Mouse (Mus musculus): Measurements from ENCODE around the gene Plbd2.

Plbd2 gene

GRCm38 (mm10) chr5:120503144-120503795, at the start of gene Plbd2:
Plbd2 (minus strand) TSS chr5:120503625.
- DNase-seq (ENCODE audit: low spot score in 2 of 2) = peak; percentile 68 to 77

DNA sequence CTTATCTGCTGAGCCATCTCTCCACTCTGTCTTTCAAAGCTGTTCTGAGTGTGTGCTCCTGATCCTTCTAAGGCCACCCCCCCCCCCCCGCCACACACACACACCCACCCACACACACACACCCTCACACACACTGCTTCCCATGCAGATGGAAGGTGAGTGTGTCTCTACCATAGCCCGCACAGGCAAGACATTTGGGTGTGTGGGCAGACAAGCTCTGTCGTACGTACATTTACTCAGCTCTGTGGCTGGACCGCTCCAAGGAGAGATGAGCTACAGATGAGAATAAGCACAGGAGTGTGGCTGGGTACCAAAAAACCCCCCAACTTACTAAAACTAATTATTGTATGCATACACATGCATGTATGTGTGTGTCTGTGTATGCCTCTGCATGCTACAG, 47.2 kb upstream of the Plbd2 start:
- DNase-seq (ENCODE audit: low spot score in 2 of 2) = no peak

DNA sequence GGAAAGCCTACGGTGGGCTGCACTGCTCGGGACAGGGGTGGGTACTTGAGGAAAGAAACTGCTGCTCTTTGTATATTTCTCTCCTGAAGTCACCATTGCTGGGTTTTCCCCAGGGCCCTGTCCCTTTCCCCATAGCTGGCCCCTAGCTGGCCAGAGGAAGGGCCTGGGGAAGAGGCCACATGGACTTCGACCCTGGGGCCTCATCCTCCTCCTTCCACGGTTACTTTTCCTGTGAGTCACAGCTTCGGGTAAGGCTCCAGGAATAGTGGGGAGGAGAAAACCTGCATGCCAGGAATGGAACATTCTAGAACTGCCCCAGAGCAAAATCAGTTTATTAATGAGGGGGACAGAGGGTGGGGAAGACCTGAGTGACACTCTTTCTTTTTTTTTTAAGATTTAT, 46.7 kb upstream of the Plbd2 start:
- DNase-seq (ENCODE audit: low spot score in 2 of 2) = no peak

- DNase-seq (ENCODE audit: low spot score in 2 of 2) = no peak
Observed at GRCm38 (mm10) chr5:120548236-120548850, 44.9 kb upstream of the Plbd2 start.

- DNase-seq (ENCODE audit: low spot score in 2 of 2) = no peak
Observed at GRCm38 (mm10) chr5:120536632-120537031, 33.2 kb upstream of the Plbd2 start.

- no peak for DNase-seq (ENCODE audit: low spot score in 2 of 2)
Observed at GRCm38 (mm10) chr5:120536046-120536445, 32.6 kb upstream of the Plbd2 start.

DNA sequence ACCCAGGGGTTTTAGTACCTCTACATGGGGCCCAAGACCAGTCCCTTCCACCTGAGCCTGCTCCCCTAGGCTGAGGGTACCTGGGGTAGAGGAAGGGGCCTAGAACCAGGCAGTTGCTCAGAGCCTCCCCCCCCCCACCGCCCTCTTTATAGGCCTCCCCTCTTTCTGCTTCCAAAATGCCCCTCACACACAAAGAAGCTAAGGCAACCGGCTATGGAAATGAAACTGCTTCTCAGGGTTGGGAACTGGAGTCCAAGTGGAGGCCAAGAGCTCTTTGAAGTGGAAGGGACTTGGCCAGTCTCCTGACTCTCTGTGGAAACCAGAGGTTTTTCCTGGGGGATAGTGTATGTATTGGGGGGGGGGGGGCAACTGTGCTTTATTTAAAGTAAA, 31.3 kb upstream of the Plbd2 start:
- no peak for DNase-seq (ENCODE audit: low spot score in 2 of 2)

DNA sequence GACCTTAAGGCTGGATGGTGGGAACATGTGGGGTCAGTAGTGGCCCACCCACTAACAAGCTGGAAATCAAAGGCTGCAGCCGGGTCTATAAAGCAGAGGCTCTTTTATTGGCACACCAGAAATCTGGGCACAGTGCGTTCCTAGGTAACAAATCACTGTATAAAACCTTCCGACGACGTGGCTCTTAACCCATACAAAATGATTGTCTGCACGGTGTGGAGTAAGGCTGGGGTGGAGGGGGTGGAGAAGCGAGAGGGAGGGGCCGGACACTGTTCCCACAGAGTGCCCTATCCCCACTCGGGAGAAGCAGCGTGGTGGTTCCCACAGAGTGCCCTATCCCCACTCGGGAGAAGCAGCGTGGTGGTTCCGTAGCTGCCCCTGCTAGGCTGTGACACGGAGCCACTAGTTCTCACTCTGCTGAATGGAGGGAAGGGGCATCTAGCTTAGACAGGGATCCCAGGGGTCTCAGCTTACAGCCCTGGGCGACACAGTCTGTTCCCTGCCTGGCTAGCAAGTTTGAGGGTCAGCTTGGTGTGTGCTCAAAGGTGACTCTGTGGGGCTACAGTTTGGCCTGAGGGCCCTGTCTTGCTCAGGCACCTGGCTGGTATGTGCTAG, 30.8 kb upstream of the Plbd2 start:
- no peak for DNase-seq (ENCODE audit: low spot score in 2 of 2)

DNA sequence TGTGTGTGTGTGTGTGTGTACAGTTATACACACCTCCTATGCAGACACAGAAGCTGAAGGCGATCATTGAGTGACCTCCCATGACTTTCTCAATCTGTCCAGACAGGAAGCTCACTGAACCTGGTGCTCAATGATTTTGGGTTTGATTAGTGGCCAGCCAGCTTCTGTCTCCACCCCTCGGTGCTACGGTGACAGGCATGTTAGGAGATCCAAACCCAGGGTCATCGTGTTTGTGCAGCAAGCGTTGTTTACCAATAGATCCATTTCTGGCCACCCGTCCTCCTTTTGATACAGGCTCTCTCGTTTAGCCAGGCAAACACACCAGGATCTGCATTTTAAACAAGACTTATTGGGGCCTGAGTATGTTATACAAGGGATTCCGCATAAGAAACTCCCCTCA, 28.2 kb upstream of the Plbd2 start:
- no peak for DNase-seq (ENCODE audit: low spot score in 2 of 2)

DNA sequence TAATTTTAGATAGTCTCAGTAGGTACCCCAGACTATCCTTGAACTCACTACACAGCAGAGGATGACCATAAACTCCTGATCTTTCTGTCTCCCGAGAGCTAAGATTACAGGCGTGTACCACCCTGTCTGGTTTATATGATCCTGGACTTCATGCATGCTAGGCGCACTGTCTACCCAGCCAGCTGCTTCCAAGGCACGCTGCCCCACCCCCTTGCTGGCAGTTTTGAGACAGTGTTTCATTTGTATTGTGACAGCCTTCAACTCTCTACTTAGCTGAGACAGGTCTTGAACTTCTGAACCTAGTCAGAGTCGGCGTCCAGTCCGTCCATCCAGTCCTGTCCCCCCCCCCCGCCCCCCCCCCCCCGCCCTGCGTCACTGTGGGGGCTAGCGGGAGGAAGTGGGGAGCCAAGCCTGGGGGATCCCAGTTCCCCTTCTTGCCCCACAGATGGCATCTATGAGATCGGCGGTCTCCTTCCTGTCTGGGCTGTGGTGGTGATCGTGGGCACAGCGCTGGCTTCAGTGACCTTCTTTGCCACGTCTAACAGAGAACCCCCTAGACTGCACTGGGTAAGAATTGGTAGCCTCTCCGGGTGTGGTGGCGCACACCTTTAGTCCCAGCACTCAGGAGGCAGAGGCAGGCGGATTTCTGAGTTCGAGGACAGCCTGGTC, 24.0 kb upstream of the Plbd2 start:
- DNase-seq (ENCODE audit: low spot score in 2 of 2) = peak in 1 of 2 experiments; percentile 46

- no peak for DNase-seq (ENCODE audit: low spot score in 2 of 2)
Observed at GRCm38 (mm10) chr5:120526311-120526710, 22.9 kb upstream of the Plbd2 start.

- DNase-seq (ENCODE audit: low spot score in 2 of 2) = no peak
Observed at GRCm38 (mm10) chr5:120525737-120526136, 22.3 kb upstream of the Plbd2 start.

- no peak for DNase-seq (ENCODE audit: low spot score in 2 of 2)
Observed at GRCm38 (mm10) chr5:120524736-120525135, 21.3 kb upstream of the Plbd2 start.

GRCm38 (mm10) chr5:120522649-120523048, 19.2 kb upstream of the Plbd2 start:
- DNase-seq (ENCODE audit: low spot score in 2 of 2) = peak; percentile 34 to 42

- DNase-seq (ENCODE audit: low spot score in 2 of 2) = no peak
Observed at GRCm38 (mm10) chr5:120517552-120517951, 14.1 kb upstream of the Plbd2 start.

GRCm38 (mm10) chr5:120516221-120516984, 13.0 kb upstream of the Plbd2 start:
- DNase-seq (ENCODE audit: low spot score in 2 of 2) = no peak

DNA sequence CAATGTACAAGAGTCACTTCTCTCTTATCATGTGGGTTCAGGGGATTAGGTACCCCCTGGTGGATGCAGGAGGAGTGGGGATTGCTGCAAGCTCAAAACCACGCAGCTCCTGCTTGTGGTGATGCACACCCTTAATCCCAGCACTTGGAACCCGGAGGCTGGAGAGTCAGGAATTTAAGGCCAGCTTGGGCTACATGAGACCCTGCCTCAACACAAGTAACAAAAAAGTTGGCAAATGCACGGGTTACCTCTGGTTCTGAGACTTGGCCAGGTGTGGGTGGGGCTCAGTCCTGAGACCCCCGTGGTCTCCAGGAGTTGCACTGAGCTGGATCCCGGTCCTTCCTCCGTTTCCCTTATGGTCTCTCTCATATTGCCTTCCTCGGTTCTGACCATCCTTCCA, 12.0 kb upstream of the Plbd2 start:
- no peak for DNase-seq (ENCODE audit: low spot score in 2 of 2)

DNA sequence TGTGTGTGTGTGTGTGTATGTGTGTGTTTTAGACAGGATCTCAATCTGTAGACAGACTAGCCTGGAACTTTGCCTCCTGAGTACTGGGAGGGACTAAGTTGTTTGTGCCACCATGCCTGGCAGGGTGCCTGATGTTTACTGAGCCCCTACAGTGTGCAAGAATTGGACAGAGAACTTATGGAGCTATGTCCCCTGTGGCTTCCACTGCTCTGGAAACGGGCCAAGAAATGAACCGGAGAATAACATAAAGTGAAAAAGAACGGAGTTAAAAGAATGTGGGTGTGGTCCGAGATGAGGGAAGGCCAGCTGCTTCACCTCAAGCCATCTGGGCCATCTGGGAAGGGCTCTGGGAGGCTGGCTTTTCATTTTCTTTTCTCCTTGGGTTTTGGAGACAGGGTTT, 11.3 kb upstream of the Plbd2 start:
- DNase-seq (ENCODE audit: low spot score in 2 of 2) = no peak

DNA sequence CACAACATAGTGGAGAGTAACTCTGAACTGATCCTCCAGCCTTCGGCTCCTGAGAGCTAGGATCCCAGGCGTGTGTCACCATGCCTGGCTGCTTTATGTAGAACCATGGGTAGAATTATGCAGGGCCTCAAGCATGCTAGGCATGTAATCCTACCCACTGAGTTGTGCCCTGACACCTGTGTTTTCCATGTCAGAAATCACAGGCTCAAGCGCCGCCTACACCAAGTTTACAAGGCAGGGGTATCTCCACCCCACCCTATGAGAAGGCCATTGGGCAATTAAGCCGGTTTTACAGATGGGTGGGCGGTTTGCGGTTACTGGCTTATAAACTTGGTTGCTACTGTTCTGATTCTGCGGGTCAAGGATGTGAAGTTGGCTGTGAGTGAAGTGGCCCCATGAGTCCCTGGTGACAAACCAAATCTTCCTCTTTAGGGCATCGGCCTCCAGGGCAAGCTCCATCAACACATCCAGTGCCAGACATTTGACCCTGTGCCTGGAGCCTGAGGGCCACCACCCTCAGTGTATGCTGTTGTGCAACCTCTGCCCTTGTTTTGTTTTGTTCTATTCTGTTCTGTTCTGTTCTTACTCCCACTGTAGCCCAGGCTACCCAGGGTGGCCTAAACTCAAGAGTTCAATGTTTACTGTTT, 10.7 kb upstream of the Plbd2 start:
- DNase-seq (ENCODE audit: low spot score in 2 of 2) = no peak

- no peak for DNase-seq (ENCODE audit: low spot score in 2 of 2)
Observed at GRCm38 (mm10) chr5:120512911-120513555, 9.6 kb upstream of the Plbd2 start.

DNA sequence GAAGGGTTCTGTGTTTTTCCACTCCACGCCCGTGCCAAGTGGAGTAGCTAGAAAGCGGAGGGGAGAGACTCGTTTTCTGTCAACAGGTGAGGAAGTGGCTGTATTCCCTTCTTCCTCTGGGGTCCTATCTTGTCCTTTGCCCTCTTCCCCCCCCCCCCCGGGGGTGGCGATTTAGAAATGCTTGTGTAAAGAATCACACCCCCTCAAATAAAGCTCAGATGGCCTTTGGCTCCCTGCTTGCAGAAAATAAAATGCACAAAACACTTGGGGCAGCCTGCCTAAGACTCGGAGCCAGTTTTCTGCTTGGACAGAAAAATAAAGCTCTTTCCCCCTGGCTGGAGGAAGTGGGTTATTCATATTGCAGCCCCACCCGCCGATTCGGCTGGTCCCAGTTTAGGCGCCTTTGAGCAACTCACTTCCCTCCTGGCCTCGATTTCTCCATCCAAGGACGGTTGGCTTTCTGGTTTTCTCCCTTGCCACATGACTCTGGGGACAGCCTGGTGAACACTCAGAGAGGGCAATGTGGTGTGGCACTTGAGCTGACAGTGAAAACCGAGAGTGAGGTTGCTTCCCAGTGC, 8.3 kb upstream of the Plbd2 start:
- DNase-seq (ENCODE audit: low spot score in 2 of 2) = no peak

Data from natural killer cell, adult 2 months (primary cell).